Comparison of ENCODE assay signal across 11 mouse cellular contexts in genomic region chr10:108443931-108444876, GRCm38 (mm10).
DNase-seq lines count a peak whose midpoint lies in the region; ATAC-seq and TF ChIP-seq lines count a peak whose summit lies in the region.
"Had no signal": no experiment of that assay in that cellular context is flagged by ENCODE, and none has a peak within 500 bp of the region (broad histone marks: within the 10 kb centered on the region; RNA-seq: fewer than 3 reads in every experiment).

No protein-coding gene starts in this region.

- H3K9me3 ChIP-seq in limb, embryonic 11.5 days (ENCODE audit: control insufficient read depth, low read length), result no peaks in the 10 kb centered on the region
- no peaks in the 10 kb centered on the region for H3K9me3 ChIP-seq in limb, embryonic 10.5 days (replicated peaks)
- no peaks in the 10 kb centered on the region for H3K9me3 ChIP-seq in embryonic facial prominence, embryonic 15.5 days (replicated peaks)
- no peaks in the 10 kb centered on the region for H3K9me3 ChIP-seq in hindbrain, postnatal 0 days (ENCODE audit: low read length)
- no peaks in the 10 kb centered on the region for H3K9me3 ChIP-seq in midbrain, postnatal 0 days (ENCODE audit: low read length)
- H3K9me3 ChIP-seq: G1E had no signal

- DNase-seq in limb, embryonic 11.5 days (ENCODE audit: low spot score), result no peak
- no peak for DNase-seq in limb, embryonic 10.5 days (ENCODE audit: low spot score)
- DNase-seq in hindbrain, postnatal 0 days (ENCODE audit: low spot score), result no peak
- DNase-seq in midbrain, postnatal 0 days (ENCODE audit: low spot score), result peak; percentile 17
- no peak for DNase-seq in layer of hippocampus, adult 9-10 months (ENCODE audit: low spot score)
- DNase-seq in testis, postnatal 14 days (ENCODE audit: low spot score), result no peak
- DNase-seq in left cerebral cortex, postnatal 25 days (ENCODE audit: low spot score in 2 of 2), result no peak
- DNase-seq: adrenal gland, postnatal 10 days; thymus, postnatal 14 days had no signal

- intact Hi-C loops in left cerebral cortex, postnatal 25 days (cut with DNase I), result no loop called here

- 70% methylated on average over 19 of the region's 19 CpGs for WGBS in limb, embryonic 11.5 days
- 74% methylated on average over 19 of the region's 19 CpGs for WGBS in limb, embryonic 10.5 days
- WGBS in embryonic facial prominence, embryonic 15.5 days, result 40% methylated on average over 19 of the region's 19 CpGs
- 33% methylated on average over 19 of the region's 19 CpGs for WGBS in hindbrain, postnatal 0 days
- WGBS in midbrain, postnatal 0 days, result 50% methylated on average over 19 of the region's 19 CpGs

- no peak for TF ChIP-seq CTCF in hindbrain, postnatal 0 days (IDR thresholded peaks at IDR 0.05; ENCODE audit: low read depth)
- TF ChIP-seq CTCF in midbrain, postnatal 0 days (IDR thresholded peaks at IDR 0.05), result no peak

- no peak overlapping the region for H3K4me3 ChIP-seq in limb, embryonic 11.5 days (ENCODE audit: low read depth, low read length)
- no peak overlapping the region for H3K4me3 ChIP-seq in limb, embryonic 10.5 days
- H3K4me3 ChIP-seq in embryonic facial prominence, embryonic 15.5 days (replicated peaks), result no peak overlapping the region
- H3K4me3 ChIP-seq in hindbrain, postnatal 0 days (ENCODE audit: low read length), result no peak overlapping the region
- H3K4me3 ChIP-seq in midbrain, postnatal 0 days (ENCODE audit: low read depth, low read length), result no peak overlapping the region

- H3K4me2 ChIP-seq in limb, embryonic 11.5 days (ENCODE audit: low read depth, severe bottlenecking), result 0 out of 2 replicates have a peak overlapping the region, but pooled peaks have one; percentile 1
- H3K4me2 ChIP-seq in embryonic facial prominence, embryonic 15.5 days (replicated peaks), result peak overlapping the region; percentile 24
- H3K4me2 ChIP-seq in hindbrain, postnatal 0 days (ENCODE audit: low read depth, low read length), result peak overlapping the region; percentile 24
- no peak overlapping the region for H3K4me2 ChIP-seq in midbrain, postnatal 0 days (ENCODE audit: low read depth, low read length, poor library complexity, severe bottlenecking)

- H3K36me3 ChIP-seq in limb, embryonic 11.5 days (ENCODE audit: control insufficient read depth, insufficient read depth, low read length), result no peaks in the 10 kb centered on the region
- no peaks in the 10 kb centered on the region for H3K36me3 ChIP-seq in limb, embryonic 10.5 days
- H3K36me3 ChIP-seq in embryonic facial prominence, embryonic 15.5 days, result no peaks in the 10 kb centered on the region
- H3K36me3 ChIP-seq in hindbrain, postnatal 0 days (ENCODE audit: insufficient read depth, low read length), result no peaks in the 10 kb centered on the region
- no peaks in the 10 kb centered on the region for H3K36me3 ChIP-seq in midbrain, postnatal 0 days (ENCODE audit: insufficient read depth, low read length)
- H3K36me3 ChIP-seq: G1E had no signal

- H3K4me1 ChIP-seq in limb, embryonic 11.5 days (ENCODE audit: control insufficient read depth, insufficient read depth, low read length), result no peaks in the 10 kb centered on the region
- H3K4me1 ChIP-seq in limb, embryonic 10.5 days, result peaks cover 18% of the 10 kb centered on the region; the same call in 1 of the 2 replicates
- peaks cover 19% of the 10 kb centered on the region for H3K4me1 ChIP-seq in embryonic facial prominence, embryonic 15.5 days
- no peaks in the 10 kb centered on the region; the same call in 1 of the 2 replicates for H3K4me1 ChIP-seq in hindbrain, postnatal 0 days (ENCODE audit: insufficient read depth, low read length)
- no peaks in the 10 kb centered on the region for H3K4me1 ChIP-seq in midbrain, postnatal 0 days (ENCODE audit: insufficient read depth, low read length)

- H3K27ac ChIP-seq in limb, embryonic 11.5 days (replicated peaks; ENCODE audit: low read depth, low read length), result no peak overlapping the region
- no peak overlapping the region for H3K27ac ChIP-seq in limb, embryonic 10.5 days
- H3K27ac ChIP-seq in embryonic facial prominence, embryonic 15.5 days (replicated peaks), result 0 out of 2 replicates have a peak overlapping the region, but pooled peaks have one; percentile 39
- H3K27ac ChIP-seq in hindbrain, postnatal 0 days, result no peak overlapping the region
- no peak overlapping the region for H3K27ac ChIP-seq in midbrain, postnatal 0 days (ENCODE audit: low read depth, low read length)

- no peak overlapping the region for H3K9ac ChIP-seq in limb, embryonic 11.5 days (ENCODE audit: low read length)
- no peak overlapping the region for H3K9ac ChIP-seq in embryonic facial prominence, embryonic 15.5 days
- no peak overlapping the region for H3K9ac ChIP-seq in hindbrain, postnatal 0 days (replicated peaks; ENCODE audit: low read length)
- no peak overlapping the region for H3K9ac ChIP-seq in midbrain, postnatal 0 days (replicated peaks; ENCODE audit: low read length, poor library complexity, severe bottlenecking)

- H3K27me3 ChIP-seq in limb, embryonic 11.5 days (ENCODE audit: control insufficient read depth, insufficient read depth, low read length), result no peaks in the 10 kb centered on the region
- no peaks in the 10 kb centered on the region for H3K27me3 ChIP-seq in limb, embryonic 10.5 days (ENCODE audit: low read depth, poor library complexity, severe bottlenecking)
- no peaks in the 10 kb centered on the region for H3K27me3 ChIP-seq in embryonic facial prominence, embryonic 15.5 days
- H3K27me3 ChIP-seq in hindbrain, postnatal 0 days (ENCODE audit: insufficient read depth, low read length), result no peaks in the 10 kb centered on the region
- 0 out of 2 replicates have a peak, but pooled peaks cover 5% of the 10 kb centered on the region for H3K27me3 ChIP-seq in midbrain, postnatal 0 days (ENCODE audit: insufficient read depth, low read length)

- ATAC-seq in limb, embryonic 11.5 days (ENCODE audit: insufficient number of reproducible peaks, low FRiP score, low TSS enrichment, low read depth), result no peak
- ATAC-seq in embryonic facial prominence, embryonic 15.5 days (ENCODE audit: insufficient number of reproducible peaks, low FRiP score, low TSS enrichment, low read depth), result no peak
- ATAC-seq in hindbrain, postnatal 0 days, result no peak
- ATAC-seq in midbrain, postnatal 0 days (ENCODE audit: low FRiP score), result no peak
